Mouse (Mus musculus): ENCODE results near the gene Obp1a.

Obp1a gene

GRCm38 (mm10) chrX:78091274-78091673 lies at the start of gene Obp1a:
Gene Obp1a, minus strand, starts transcription at chrX:78091374.
- no peak for DNase-seq

DNA sequence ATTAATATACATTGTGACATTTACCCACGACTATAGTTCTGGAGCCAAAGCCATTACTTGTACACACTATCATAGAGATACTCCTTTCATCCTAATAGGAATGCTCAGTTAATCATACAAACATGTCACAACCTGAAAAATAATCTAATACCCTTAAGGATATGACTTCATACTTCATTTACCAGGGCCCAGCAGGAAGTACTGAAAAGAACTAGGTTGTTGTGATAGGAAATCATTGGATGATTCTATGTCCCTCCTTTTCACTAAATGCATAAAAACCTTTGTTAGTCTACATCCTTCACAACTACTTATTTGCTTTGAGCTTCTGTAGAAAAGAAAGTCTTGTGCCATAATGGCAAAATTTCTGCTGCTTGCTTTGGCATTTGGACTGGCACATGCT lies 34.0 kb upstream of the Obp1a start, which contains the start of gene Gm5938:
Gene Gm5938, plus strand, starts transcription at position 301 of the 400 bp plus-strand sequence.
- DNase-seq: no peak

Measured in embryo, embryonic 11 days (tissue).